Mouse (Mus musculus): Measurements from ENCODE around the gene Krt87. TPM values are rescaled to one million over a fixed set of nuclear protein-coding genes. Genes with fewer than 3 reads are reported as not detected.

Gene Krt87
- polyA plus RNA-seq, 1 experiment, result not detected

- H3K4me1 ChIP-seq (ENCODE audit: control insufficient read depth, insufficient read depth, low read length), result no peaks in the 10 kb centered on the region
- TF ChIP-seq POLR2A (IDR thresholded peaks at IDR 0.05; ENCODE audit: borderline replicate concordance, low read depth, low read length) (no peak), CTCF (IDR thresholded peaks at IDR 0.05; ENCODE audit: low read depth, low read length) (no peak)
- no peak overlapping the region for H3K27ac ChIP-seq (ENCODE audit: insufficient read depth, low read depth, low read length)
- no peak overlapping the region for H3K4me3 ChIP-seq (ENCODE audit: insufficient read depth, low read length)
Measured at GRCm38 (mm10) chr15:101424914-101425313, 13.7 kb downstream of the Krt87 start.

- Histone ChIP-seq H3K4me1 (ENCODE audit: control insufficient read depth, insufficient read depth, low read length) (no peaks in the 10 kb centered on the region), H3K4me3 (ENCODE audit: insufficient read depth, low read length) (no peak overlapping the region), H3K27ac (ENCODE audit: insufficient read depth, low read depth, low read length) (no peak overlapping the region)
- TF ChIP-seq CTCF (IDR thresholded peaks at IDR 0.05; ENCODE audit: low read depth, low read length) (no peak), POLR2A (IDR thresholded peaks at IDR 0.05; ENCODE audit: borderline replicate concordance, low read depth, low read length) (no peak)
Measured at GRCm38 (mm10) chr15:101420903-101421302, 17.7 kb downstream of the Krt87 start.

GRCm38 (mm10) chr15:101418950-101419349 is 19.7 kb downstream of the Krt87 start:
- no peak overlapping the region for H3K27ac ChIP-seq (ENCODE audit: insufficient read depth, low read depth, low read length)
- H3K4me1 ChIP-seq (ENCODE audit: control insufficient read depth, insufficient read depth, low read length), result no peaks in the 10 kb centered on the region
- TF ChIP-seq CTCF (IDR thresholded peaks at IDR 0.05; ENCODE audit: low read depth, low read length) (no peak), POLR2A (IDR thresholded peaks at IDR 0.05; ENCODE audit: borderline replicate concordance, low read depth, low read length) (no peak)
- no peak overlapping the region for H3K4me3 ChIP-seq (ENCODE audit: insufficient read depth, low read length)

- no peak overlapping the region for H3K27ac ChIP-seq (ENCODE audit: insufficient read depth, low read depth, low read length)
- no peaks in the 10 kb centered on the region for H3K4me1 ChIP-seq (ENCODE audit: control insufficient read depth, insufficient read depth, low read length)
- no peak for TF ChIP-seq POLR2A (IDR thresholded peaks at IDR 0.05; ENCODE audit: borderline replicate concordance, low read depth, low read length)
- no peak for TF ChIP-seq CTCF (IDR thresholded peaks at IDR 0.05; ENCODE audit: low read depth, low read length)
- no peak overlapping the region for H3K4me3 ChIP-seq (ENCODE audit: insufficient read depth, low read length)
Measured at GRCm38 (mm10) chr15:101414807-101415565, 23.6 kb downstream of the Krt87 start.

GRCm38 (mm10) chr15:101413916-101414635 is 24.5 kb downstream of the Krt87 start:
- no peak for TF ChIP-seq POLR2A (IDR thresholded peaks at IDR 0.05; ENCODE audit: borderline replicate concordance, low read depth, low read length)
- TF ChIP-seq CTCF (IDR thresholded peaks at IDR 0.05; ENCODE audit: low read depth, low read length), result no peak
- Histone ChIP-seq H3K4me3 (ENCODE audit: insufficient read depth, low read length) (no peak overlapping the region), H3K4me1 (ENCODE audit: control insufficient read depth, insufficient read depth, low read length) (no peaks in the 10 kb centered on the region), H3K27ac (ENCODE audit: insufficient read depth, low read depth, low read length) (no peak overlapping the region)

- Histone ChIP-seq H3K4me3 (ENCODE audit: insufficient read depth, low read length) (no peak overlapping the region), H3K4me1 (ENCODE audit: control insufficient read depth, insufficient read depth, low read length) (no peaks in the 10 kb centered on the region), H3K27ac (ENCODE audit: insufficient read depth, low read depth, low read length) (no peak overlapping the region)
- TF ChIP-seq POLR2A (IDR thresholded peaks at IDR 0.05; ENCODE audit: borderline replicate concordance, low read depth, low read length), result no peak
Measured at GRCm38 (mm10) chr15:101412188-101412587, 26.4 kb downstream of the Krt87 start.

GRCm38 (mm10) chr15:101410775-101411174 is 27.8 kb downstream of the Krt87 start, which contains the start of gene Krt7:
Gene Krt7, plus strand, starts transcription at chr15:101411043.
- no peak for TF ChIP-seq CTCF (IDR thresholded peaks at IDR 0.05; ENCODE audit: low read depth, low read length)
- Histone ChIP-seq H3K27ac (ENCODE audit: insufficient read depth, low read depth, low read length) (no peak within 1 kb of the TSS), H3K4me1 (ENCODE audit: control insufficient read depth, insufficient read depth, low read length) (no peaks in the 10 kb centered on the region), H3K4me3 (ENCODE audit: insufficient read depth, low read length) (no peak within 1 kb of the TSS)

GRCm38 (mm10) chr15:101398269-101398668 is 40.3 kb downstream of the Krt87 start:
- Histone ChIP-seq H3K4me3 (ENCODE audit: insufficient read depth, low read length) (no peak overlapping the region), H3K27ac (ENCODE audit: insufficient read depth, low read depth, low read length) (no peak overlapping the region), H3K4me1 (ENCODE audit: control insufficient read depth, insufficient read depth, low read length) (no peaks in the 10 kb centered on the region)
- no peak for TF ChIP-seq POLR2A (IDR thresholded peaks at IDR 0.05; ENCODE audit: borderline replicate concordance, low read depth, low read length)
- TF ChIP-seq CTCF (IDR thresholded peaks at IDR 0.05; ENCODE audit: low read depth, low read length), result no peak

- no peaks in the 10 kb centered on the region for H3K4me1 ChIP-seq (ENCODE audit: control insufficient read depth, insufficient read depth, low read length)
- H3K27ac ChIP-seq (ENCODE audit: insufficient read depth, low read depth, low read length), result no peak overlapping the region
- no peak for TF ChIP-seq POLR2A (IDR thresholded peaks at IDR 0.05; ENCODE audit: borderline replicate concordance, low read depth, low read length)
- TF ChIP-seq CTCF (IDR thresholded peaks at IDR 0.05; ENCODE audit: low read depth, low read length), result no peak
- no peak overlapping the region for H3K4me3 ChIP-seq (ENCODE audit: insufficient read depth, low read length)
Measured at GRCm38 (mm10) chr15:101397683-101398082, 40.9 kb downstream of the Krt87 start.

GRCm38 (mm10) chr15:101396921-101397320 is 41.7 kb downstream of the Krt87 start:
- Histone ChIP-seq H3K27ac (ENCODE audit: insufficient read depth, low read depth, low read length) (no peak overlapping the region), H3K4me3 (ENCODE audit: insufficient read depth, low read length) (no peak overlapping the region), H3K4me1 (ENCODE audit: control insufficient read depth, insufficient read depth, low read length) (no peaks in the 10 kb centered on the region)
- TF ChIP-seq POLR2A (IDR thresholded peaks at IDR 0.05; ENCODE audit: borderline replicate concordance, low read depth, low read length) (no peak), CTCF (IDR thresholded peaks at IDR 0.05; ENCODE audit: low read depth, low read length) (no peak)

Data from bone marrow macrophage, adult 2 months (primary cell).